Mouse (Mus musculus) liver, embryonic 18 days (tissue): ENCODE measurements around the gene Gm3164. TPM values are rescaled to one million over a fixed set of nuclear protein-coding genes. Genes with fewer than 3 reads are reported as not detected.

ENCODE experiments used
- polyA plus RNA-seq: library from polyadenylated mRNA; depleted of rRNA; stranded (reverse); fragments of >200 nt; gene quantifications from 2 replicates; pipeline ENCODE4 v1.2.3, GENCODE M21; 2012; rRNA removed

Gene Gm3164
- not detected in 2 replicates for polyA plus RNA-seq

DNA sequence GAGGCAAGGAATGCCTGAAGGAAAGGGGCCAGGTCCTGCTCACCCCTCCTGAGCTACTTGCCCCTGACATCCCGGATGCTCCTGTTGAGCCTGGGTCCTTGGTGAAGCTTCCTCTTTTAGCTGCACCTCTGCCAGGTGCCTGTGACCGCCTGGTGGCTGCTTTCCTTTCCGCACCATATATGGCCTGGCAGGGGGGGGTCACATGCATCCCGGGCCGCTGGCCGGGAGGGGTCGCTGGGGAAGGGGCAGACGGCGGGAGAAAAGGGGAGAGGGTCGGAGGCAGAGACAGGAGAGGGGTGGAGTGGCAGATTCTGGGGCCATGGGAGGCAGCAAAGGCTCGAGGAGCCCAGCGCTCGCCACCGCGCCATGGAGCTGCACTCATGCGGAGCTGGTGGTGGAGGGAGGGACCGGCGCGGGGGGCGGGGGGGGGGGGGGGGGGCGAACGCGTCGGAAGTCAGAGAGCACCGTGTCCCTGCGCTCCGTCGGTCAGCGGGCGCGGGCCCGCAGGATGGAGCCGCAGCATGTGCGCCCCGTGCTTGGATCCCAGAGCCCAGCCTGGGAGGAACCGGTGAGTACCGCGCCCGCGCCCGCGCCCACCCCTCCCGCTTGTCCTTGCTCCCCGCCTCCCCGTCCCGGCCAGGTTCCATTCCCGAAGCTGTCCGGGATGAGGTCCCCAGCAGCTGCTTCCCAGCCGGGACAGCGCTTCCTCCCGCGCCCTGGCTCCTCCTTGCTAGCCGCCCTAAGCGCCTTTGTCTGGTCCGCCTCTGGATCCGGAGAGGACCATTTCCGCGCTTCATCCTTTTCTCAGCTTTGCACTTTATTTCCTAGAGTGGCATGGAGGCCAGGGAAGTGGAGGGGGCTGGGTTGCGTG is at the start of gene Gm3164:
Gm3164 (plus strand) TSS at position 484 of the 871 bp plus-strand sequence.

DNA sequence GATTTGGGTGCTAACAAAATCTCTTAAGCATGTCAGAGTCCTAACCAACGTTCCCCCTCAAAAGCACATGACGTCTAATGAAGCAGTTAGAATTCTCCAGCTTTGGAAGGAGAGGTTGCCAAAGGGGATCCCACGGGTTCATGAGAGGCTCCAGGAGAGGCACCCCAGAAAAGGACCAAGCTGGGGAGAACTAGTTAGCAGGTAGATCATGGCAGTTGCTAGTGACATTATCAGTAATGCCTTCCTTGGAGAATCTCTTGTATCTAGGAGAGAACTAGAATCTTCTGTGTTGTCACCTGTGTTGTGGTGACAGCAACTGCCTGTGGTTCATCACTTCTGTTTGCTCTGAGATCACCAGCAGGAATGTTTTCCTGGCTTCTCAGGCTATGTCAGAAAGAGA is 18.0 kb upstream of the Gm3164 start, which contains the start of gene Gm3159:
Gm3159 (plus strand) TSS at position 301 of the 400 bp plus-strand sequence.

DNA sequence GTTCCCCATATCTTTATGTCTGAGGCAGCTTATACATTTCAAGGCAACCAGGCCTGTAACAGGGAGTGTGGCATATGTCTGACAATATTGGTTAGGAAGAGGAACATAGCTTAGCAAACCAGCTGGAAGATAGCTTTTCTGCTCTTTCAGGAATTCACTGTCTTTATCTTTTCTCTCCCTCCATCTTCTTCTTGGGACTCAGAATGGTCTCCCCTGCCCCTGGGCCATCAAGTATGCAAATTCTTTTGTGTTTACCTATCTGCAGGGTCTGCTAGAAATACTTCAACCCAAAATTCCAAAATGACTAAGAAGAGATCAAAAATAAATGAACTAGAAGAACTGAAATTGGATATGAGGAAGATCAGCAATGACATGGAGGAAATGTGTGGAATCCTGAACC is 15.4 kb downstream of the Gm3164 start, which contains the start of gene Gm3173:
Gm3173 (plus strand) TSS at position 301 of the 400 bp plus-strand sequence.

DNA sequence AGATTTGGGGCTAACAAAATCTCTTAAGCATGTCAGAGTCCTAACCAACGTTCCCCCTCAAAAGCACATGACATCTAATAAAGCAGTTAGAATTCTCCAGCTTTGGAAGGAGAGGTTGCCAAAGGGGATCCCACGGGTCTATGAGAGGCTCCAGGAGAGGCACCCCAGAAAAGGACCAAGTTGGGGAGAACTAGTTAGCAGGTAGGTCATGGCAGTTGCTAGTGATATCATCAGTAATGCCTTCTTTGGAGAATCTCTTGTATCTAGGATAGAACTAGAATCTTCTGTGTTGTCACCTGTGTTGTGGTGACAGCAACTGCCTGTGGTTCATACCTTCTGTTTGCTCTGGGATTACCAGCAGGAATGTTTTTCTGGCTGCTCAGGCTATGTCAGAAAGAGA is 66.2 kb downstream of the Gm3164 start, which contains the start of gene Gm3182:
Gm3182 (plus strand) TSS at position 301 of the 400 bp plus-strand sequence.

Other genes with a start within 250 kb of the Gm3164 start
- gene Gm2974, start 232.9 kb upstream of the Gm3164 start, polyA plus RNA-seq, result not detected in 2 replicates
- gene Gm3138, start 165.8 kb upstream of the Gm3164 start, polyA plus RNA-seq, result not detected in 2 replicates
- not detected in 2 replicates for gene Gm3149, start 98.2 kb upstream of the Gm3164 start, polyA plus RNA-seq
- not detected in 2 replicates for gene 2610042L04Rik, start 80.7 kb upstream of the Gm3164 start, polyA plus RNA-seq
- gene Gm3159, start 17.9 kb upstream of the Gm3164 start, polyA plus RNA-seq, result not detected in 2 replicates
- gene Gm3173, start 15.5 kb downstream of the Gm3164 start, polyA plus RNA-seq, result not detected in 2 replicates
- not detected in 2 replicates for gene Gm3182, start 66.3 kb downstream of the Gm3164 start, polyA plus RNA-seq
- gene Gm3047, start 140.0 kb downstream of the Gm3164 start, polyA plus RNA-seq, result not detected in 2 replicates
- not detected in 2 replicates for gene Gm8159, start 216.9 kb downstream of the Gm3164 start, polyA plus RNA-seq
- not detected in 2 replicates for gene Gm3239, start 248.7 kb downstream of the Gm3164 start, polyA plus RNA-seq